Mouse (Mus musculus) layer of hippocampus, adult 2 months (tissue): ENCODE data around the gene 4931428F04Rik. TPM values are rescaled to one million over a fixed set of nuclear protein-coding genes. Genes with fewer than 3 reads are reported as not detected.
A peak's percentile ranks its signal among the peaks of the same experiment; 100 is the strongest.
"Not testable (repeated sequence)": the region's sequence is repeated elsewhere in the genome, so short reads cannot be mapped to it uniquely, and the experiment has no call there.

Experiments
- DNase-seq, 2 experiments: peaks; one replicate each; pipeline ENCODE4 v3.0.0; 2022; ENCODE audit warnings: low spot score in 2 of 2
- H3K27ac ChIP-seq: fragments of 200-600 bp; 2 replicates; pipeline ENCODE4 v1.8.1; 2022
- H3K4me3 ChIP-seq: fragments of 200-600 bp; 2 replicates; pipeline ENCODE4 v1.8.1; 2022; ENCODE audit warnings: mild to moderate bottlenecking
- CTCF ChIP-seq: fragments of 200-600 bp; conservative IDR thresholded peaks from 2 replicates; pipeline ENCODE4 v1.8.1; 2022; ENCODE audit warnings: antibody characterized with exemption, mild to moderate bottlenecking, moderate library complexity
- total RNA-seq, 2 experiments: library from RNA; stranded (reverse); gene quantifications; 2 replicates each; pipeline ENCODE4 v1.2.3; 2021

4931428F04Rik gene
- total RNA-seq, 2 experiments from 2014 or later: 20.0 to 24.4 TPM

DNA sequence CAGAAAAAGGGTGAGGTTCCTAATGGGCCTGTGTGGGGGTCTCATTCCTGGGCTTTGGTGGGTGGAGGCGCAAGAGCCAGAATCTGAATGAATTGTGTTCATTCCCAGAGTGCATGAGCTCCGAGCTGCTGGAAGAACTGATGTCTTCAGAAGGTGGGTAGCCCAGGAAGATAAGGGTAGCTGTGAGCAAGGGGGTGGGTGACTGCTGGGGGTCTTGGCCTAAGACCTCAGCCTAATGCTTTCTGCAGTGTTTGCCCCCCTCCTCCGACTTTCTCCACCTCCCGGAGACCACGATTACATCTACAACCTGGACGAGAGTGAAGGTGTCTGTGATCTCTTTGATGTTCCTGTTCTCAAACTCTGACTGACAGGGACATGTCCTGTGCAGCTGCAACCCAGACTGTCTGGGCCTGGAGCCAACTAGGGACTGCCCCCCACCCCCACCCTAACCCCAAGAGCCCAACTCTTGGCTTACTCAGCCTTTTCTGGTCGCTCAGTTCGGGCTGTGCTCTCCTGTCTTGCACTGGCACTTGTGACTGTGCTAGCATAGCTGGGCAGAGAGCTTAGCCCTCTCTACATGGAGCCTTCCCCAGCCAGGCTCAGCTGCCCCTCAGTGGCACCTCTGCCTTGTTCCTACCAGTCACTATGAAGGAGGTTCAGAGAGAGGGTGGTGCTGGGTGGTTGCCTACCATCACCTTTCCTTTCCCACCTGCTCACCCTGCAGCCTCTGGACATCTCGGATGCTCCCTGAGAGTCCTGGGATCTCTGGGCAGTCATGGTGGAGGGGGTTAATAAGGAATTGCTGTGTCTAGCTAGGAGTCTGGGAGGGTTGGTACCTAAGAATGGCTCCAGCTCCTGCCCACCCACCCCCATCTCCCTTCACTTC, 14.9 kb upstream of the 4931428F04Rik start:
- DNase-seq: no peak
- no peak for TF ChIP-seq CTCF
- no peak overlapping the region for H3K4me3 ChIP-seq
- peak overlapping the region; percentile 76 for H3K27ac ChIP-seq

DNA sequence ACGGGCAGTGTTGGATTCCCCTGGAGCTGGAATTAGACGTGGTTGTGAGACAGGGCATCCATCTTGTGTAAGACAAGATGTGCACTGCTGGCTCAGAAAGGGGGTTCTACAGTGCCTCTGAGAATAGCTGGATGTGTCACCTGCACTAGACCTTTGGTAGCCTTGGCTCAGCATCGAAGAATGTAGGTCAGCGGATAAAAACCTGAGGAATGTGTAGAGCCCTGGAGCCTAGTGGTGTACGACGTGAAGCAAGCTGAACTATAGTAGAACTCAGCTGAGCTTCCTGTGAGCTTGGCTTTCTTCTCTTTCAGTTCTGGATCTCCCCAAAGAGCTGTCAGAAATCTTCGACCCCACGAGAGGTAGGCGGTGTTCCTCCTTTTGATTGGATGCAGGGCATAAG, 14.2 kb upstream of the 4931428F04Rik start:
- H3K4me3 ChIP-seq: no peak overlapping the region
- TF ChIP-seq CTCF: no peak
- DNase-seq: no peak
- no peak overlapping the region; the same call in 1 of the 2 replicates for H3K27ac ChIP-seq

DNA sequence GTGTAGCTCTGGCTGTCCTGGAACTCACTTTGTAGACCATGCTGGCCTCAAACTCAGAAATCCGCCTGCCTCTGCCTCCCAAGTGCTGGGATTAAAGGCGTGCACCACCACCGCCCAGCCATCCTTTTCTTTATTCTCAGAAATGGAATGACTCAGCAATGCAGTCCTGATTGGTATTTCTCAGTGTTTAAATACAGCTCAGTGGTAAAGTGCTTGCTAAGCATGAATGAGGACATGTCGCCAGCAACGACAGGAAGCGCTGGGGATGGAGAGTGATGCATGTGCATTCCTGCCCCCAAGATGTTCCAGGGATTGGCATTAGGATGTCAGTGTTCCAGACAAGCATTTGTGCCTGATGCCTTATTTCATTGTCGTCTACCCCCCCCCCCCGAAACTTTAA, 13.7 kb upstream of the 4931428F04Rik start:
- Histone ChIP-seq H3K4me3 (no peak overlapping the region), H3K27ac (no peak overlapping the region)
- no peak for DNase-seq
- no peak for TF ChIP-seq CTCF

DNA sequence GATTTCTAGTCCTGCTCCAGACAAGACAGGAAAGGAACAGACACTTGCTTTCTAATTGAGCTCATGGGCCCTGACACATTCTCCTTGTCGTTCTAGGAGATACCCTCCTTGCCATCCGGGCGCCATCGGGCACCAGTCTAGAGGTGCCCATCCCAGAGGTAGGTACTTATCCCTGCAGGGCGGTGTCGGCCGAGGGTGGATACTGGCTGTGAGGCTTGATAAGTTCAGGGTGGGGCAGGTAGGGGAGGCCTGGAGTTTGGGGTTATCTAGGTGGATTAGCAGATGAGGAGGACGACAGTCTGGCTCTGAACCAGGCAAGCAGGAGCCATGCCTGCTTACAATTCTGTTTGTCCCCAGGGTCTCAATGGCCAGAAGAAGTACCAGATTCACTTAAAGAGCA, 10.3 kb upstream of the 4931428F04Rik start:
- Histone ChIP-seq H3K4me3 (no peak overlapping the region), H3K27ac (no peak overlapping the region)
- DNase-seq: no peak
- no peak for TF ChIP-seq CTCF

DNA sequence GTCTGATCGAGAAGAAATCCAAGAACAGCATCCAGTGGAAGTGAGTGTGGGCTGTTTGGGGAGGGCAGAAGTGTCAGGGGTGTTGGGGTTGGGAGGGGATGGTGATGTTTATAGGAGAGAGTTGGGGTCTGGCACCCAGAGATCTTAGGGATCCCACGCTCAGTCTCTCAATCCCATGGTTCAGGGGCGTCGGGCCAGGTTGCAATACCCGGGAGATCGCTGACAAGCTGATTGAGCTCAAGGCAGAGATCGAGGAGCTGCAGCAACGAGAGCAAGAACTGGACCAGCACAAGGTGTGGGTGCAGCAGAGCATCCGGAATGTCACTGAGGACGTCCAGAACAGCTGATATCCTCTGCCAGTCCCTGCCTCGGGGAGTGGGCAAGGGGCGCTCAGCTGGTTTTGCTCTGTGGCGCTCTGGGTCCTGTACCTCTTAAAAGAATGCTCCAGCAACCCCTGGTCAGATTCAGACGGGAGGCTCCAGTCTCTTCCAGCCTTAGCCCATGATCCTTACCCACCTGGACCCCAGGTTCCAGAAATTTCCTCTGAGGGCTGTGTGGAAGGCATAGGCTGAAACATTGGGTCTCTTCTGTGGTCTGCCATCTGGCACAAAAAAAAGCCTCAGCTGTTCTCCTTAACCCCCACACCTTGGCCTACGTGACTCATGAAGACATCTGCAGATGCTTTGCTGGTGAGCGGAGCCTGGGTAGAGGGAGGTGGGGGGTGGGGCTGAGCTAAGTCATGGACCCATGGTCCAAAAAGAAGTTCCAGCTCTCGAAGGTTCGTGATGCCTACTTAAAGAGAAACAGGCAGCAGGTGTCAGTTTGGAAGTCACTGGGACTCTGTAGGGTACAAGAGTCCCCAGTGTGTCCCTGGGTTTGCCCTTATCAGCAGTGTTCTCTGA, 8.9 kb upstream of the 4931428F04Rik start:
- H3K4me3 ChIP-seq: peak overlapping the region; percentile 99
- peak overlapping the region; percentile 84 for H3K27ac ChIP-seq
- DNase-seq: no peak
- no peak for TF ChIP-seq CTCF

DNA sequence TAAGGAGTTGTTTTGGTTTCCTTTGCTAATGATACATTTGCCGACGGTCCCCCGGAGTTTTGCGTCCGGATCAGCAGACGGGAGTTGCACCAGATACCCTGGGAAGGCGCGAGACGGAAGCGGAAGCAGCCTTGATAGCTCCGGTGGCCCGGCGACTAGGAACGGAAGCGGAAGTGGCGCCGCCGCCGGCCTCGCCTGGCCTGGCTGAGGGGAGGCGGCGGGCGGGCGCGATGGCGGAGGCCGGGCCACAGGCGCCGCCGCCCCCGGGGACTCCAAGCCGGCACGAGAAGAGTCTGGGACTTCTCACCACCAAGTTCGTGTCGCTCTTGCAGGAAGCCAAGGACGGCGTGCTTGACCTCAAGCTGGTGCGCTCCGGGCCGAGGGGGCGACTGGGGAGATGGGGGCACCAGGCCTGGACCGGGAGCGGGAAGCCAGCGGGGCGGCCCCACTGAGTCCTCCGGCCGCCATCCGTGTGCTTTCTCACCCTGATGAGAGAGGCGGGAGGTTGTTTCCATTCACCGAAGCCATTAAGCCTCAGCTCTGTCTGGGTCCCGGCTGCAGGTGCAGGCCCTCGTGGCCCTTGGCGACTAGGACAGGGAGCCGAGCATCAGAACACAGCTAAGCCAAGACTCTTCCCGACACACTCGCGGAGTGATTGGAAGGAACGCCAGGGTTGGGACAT, 8.0 kb upstream of the 4931428F04Rik start, which contains the start of gene E2f4:
TSS of gene E2f4 (plus strand) at position 153 of the 682 bp plus-strand sequence.
- peak within 1 kb of the TSS; percentile 84 for H3K27ac ChIP-seq
- peak within 1 kb of the TSS; percentile 99 for H3K4me3 ChIP-seq
- DNase-seq: peak; percentile 92 to 93
- TF ChIP-seq CTCF: peak; percentile 15

DNA sequence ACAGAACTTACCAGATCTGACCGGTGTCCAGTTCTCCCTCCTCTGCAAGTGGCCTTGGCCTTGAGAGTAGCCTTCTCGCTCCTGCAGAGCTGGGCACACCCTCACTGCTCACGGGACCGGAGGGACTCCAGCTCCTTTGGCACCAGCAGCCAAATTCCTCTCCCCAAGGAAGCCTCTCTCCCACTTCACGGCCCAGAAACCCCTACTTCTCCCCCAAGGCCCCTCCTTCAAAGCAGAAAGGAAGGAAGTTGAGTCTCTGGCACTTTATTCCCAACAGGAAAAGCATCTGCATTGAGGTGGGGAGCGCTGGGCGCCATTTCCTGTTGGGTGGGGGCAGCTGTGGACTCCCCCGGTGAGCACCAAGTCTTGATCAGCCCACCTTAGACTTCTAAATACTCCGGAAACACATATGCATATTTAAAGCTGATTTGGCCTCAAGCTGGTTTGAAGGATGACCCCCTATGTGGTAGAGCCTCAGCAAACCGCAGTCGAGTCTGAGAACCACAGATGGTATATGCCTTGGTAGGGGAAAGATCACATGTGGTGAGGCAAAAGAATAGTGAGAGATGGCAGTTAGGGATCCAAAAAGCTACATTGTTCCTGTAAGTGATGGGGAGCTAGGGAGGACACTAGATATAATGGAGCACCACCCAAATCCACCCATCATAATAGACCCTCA, 6.4 kb upstream of the 4931428F04Rik start, which contains the start of gene Exoc3l:
TSS of gene Exoc3l (minus strand) at position 207 of the 679 bp plus-strand sequence.
- Histone ChIP-seq H3K4me3 (no peak within 1 kb of the TSS; the same call in 1 of the 2 replicates), H3K27ac (peak within 1 kb of the TSS; percentile 84)
- no peak for DNase-seq
- no peak for TF ChIP-seq CTCF

DNA sequence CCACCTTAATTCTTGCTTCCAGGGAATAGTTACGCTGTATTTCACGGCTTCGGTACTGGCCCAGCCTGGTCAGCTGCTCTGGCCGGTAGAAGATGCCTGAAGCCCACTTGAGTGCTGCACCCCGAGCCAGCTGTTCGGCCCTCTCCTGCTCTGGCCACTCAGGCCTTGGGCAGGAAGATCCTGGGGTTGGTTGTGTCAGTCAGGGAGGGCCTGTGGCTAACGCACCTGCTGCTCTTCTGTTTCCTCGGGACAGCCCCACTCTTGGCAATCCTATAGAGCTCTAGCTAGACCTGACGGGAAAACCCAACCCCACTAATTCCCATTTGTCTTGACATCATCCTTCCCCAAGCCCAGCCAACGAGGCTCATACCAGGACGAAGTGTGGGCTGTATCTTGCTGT, 5.6 kb upstream of the 4931428F04Rik start:
- DNase-seq: no peak
- no peak for TF ChIP-seq CTCF
- Histone ChIP-seq H3K4me3 (no peak overlapping the region), H3K27ac (no peak overlapping the region)

DNA sequence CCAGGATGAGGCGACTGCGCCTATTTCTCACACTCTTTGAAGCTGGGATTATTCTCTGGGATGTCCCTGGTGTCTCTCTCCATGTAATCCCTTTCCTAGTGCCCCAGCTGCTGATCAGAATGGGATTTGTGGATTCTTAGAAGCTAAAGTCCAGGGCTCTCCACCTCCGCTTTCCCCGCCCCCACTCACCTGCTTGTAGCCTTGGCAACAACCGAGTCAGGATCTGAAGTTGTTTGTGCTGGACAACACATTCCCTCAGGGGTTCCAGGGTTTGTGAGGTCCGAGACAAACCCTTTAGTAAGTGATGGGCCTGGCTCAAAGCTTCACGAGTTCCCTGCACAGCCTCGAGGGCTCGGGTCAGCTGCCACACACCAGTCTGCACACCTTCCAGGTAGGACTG, 5.1 kb upstream of the 4931428F04Rik start:
- no peak for DNase-seq
- TF ChIP-seq CTCF: no peak
- no peak overlapping the region for H3K27ac ChIP-seq
- H3K4me3 ChIP-seq: no peak overlapping the region

DNA sequence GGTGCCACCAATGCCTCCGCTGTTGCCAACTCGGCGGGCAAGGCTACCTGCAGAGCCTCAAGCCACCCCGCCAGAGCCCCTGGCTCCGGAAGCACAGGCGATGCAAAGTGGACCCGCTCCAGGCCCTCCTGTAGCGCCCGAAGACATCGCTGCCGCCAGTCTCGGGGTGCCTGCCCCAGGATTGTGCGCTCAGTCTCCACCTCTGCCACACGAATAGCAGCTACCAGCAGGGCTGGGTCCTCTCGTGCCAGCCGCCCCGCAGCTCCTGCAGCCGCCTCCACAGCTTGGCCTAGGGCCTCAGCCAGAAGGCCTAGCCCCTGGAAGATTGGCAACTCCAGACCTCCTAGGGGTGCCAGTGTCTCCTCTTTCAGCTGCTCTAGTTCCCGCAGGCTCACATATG, 3.7 kb upstream of the 4931428F04Rik start:
- H3K27ac ChIP-seq: no peak overlapping the region
- no peak for TF ChIP-seq CTCF
- no peak for DNase-seq
- no peak overlapping the region for H3K4me3 ChIP-seq

DNA sequence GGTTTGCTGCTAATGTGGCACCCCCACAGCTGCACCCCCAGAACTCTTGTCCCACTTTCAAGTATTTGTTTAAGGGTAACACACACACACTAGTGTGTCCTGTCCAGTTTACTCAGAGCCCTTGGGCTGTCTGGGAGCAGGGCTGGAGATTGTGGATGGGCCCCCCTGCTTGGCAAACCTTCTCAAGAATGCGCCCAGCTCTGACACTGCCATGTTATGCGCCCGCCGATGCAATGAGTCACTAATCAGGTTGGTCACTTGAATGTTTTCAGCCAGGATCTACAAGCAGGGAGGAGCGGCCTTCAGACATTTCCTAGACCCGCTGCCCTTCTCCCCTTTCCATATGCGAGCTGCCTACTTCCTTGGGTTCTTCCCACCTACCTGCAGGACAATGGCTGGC, 2.8 kb upstream of the 4931428F04Rik start:
- DNase-seq: no peak
- TF ChIP-seq CTCF: no peak
- no peak overlapping the region for H3K4me3 ChIP-seq
- no peak overlapping the region for H3K27ac ChIP-seq

DNA sequence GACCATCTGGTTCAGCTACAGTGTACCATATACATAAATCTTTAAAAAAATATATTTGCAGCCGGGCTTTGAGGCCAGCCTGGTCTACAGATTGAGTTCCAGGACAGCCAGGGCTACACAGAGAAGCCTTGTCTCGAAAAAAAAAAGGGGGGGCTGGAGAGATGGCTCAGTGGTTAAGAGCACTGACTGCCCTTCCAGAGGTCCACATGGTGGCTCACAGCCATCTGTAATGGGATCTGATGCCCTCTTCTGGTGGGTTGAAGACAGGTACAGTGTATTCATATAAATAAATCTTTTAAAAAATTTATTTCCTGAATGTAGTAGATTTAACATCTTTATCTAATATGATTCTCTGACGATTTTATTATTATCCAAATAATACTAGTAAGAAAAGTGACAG, 2.1 kb upstream of the 4931428F04Rik start:
- TF ChIP-seq CTCF: peak; percentile 65

DNA sequence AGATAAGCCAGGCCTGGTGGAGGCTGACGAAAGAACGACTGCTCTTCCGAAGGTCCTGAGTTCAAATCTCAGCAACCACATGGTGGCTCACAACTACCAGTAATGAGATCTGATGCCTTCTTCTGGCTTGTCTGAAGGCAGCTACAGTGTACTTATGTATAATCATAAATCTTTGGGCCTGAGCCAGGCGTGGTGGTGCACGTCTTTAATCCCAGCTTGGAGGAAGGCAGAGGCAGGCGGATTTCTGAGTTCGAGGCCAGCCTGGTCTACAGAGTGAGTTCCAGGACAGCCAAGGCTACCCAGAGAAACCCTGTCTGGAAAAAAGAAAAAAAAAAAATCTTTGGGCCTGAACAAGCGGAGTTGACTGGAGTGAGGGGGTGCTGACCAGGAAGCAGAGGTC, 1.7 kb upstream of the 4931428F04Rik start:
- not testable (repeated sequence) for DNase-seq, H3K27ac ChIP-seq, H3K4me3 ChIP-seq

More for the DNA sequence above, 2.1 kb upstream of the 4931428F04Rik start:
- H3K27ac ChIP-seq, H3K4me3 ChIP-seq, DNase-seq: not testable (repeated sequence)
